Mouse (Mus musculus): ENCODE results near the gene Plscr5.

Gene Plscr5

DNA sequence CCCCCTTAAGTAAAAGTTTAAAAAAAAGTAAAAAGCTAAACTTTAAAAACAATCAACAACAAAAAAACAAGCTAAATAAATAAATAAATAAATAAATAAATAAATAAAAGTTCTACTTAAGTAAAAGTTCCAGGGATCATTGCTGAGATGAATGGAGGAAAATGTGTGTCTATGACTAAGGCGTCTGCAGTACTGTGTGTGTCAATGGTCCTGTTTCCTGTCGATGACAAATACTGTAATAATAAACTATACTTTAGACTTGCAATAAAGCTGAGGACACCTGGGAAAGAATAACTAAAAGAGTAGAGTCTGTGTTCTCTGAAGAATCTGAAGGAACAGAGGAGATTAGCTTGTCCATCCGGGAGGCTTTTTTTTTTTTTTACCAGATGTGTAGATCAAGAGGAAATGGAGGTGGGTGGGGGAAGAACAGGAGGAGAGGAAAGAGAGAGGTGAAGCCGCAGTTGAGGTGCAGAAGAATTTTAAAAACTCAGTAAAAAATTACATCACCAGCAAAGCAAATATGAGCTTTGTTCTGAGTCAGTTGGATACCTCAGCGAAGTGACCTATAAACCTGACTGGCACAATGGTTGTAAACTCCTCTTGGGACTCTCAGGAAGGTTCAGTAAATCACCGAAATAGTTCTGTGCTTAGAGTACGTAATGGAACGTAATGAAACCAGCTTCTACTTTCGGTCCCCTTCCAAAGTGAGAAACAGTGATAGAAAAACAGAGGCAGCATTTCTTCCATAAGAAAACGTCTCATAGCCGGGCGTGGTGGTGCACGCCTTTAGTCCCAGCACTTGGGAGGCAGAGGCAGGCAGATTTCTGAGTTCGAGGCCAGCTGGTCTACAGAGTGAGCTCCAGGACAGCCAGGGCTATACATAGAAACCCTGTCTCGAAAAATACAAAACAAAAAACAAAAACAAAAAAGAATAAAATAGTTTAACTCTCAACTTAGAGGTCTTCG is 36.4 kb downstream of the Plscr5 start:
- no peak for DNase-seq (ENCODE audit: low spot score)

DNA sequence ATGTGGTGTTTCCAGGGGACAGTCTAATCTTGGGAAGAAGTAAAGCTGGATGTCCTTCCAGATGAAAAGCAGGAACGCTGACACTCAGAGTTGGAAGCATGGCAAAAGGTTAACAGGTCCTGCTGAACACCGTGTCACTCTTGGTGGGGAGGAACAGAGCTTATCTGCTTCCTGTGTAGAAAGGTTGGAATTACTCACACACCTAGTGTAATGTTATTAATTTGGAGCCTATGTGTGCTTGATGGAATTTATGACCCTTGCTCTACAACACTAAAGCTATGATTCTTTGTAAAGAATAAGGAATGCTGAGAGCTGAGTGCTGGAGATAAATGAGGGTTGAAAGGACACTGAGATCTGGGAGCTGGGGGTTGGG is 37.1 kb downstream of the Plscr5 start:
- DNase-seq (ENCODE audit: low spot score) = no peak

DNA sequence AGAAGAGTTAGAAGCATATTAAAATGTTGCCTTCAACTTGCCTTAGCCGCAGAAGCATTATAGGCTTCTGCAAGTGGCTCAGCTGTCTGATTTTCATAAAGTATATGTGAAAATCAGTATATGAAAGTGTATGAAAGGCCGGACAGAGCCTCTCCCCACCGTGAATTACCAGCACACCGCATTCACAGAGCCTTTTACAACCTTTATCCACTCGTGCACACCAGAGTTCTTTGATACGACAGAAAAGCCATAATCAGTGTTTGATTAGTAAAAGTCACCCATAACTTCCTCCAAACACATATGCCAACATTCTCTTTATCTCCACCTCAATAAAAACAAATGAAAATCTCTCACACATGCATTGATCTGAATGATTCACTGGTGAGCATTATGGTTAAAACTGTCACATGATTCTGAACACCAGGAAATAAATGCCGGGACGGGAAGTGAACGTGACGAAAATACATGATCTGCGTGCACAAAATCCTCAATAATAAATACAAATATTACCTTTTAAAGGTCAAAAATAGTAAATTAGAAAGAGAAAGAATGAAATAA is 42.2 kb downstream of the Plscr5 start:
- DNase-seq (ENCODE audit: low spot score) = no peak

DNA sequence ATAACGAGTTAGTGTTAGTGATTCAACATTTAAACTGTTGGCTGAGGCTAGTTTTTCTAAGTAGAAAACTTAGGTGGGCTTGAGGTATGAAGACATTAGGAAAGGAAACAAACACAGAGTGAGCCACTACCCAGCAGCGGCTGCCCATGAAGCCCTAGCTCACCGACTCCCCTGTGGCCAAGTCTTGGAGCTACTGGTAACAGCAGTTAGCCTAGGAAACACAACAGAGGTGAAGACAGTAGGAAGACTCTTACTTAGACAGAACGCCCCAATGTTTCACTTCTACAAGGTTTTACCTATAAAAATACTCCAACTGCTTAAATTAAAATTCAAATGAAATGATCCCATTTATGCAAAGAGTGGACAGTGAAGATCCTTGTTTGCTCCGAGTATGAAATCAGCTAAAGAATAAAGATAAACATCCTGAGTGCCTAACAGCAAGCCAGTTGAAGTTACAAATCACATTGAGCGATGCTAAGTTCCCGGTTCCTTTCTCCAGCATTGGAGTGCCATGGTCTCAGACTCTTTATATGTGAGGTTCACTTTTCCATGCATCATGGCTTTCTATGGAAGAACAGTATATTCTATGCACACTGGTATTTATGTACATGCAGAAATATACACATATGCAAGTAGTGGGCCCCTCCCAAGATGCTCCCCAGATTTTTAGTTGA is 56.2 kb downstream of the Plscr5 start:
- DNase-seq (ENCODE audit: low spot score) = no peak

DNA sequence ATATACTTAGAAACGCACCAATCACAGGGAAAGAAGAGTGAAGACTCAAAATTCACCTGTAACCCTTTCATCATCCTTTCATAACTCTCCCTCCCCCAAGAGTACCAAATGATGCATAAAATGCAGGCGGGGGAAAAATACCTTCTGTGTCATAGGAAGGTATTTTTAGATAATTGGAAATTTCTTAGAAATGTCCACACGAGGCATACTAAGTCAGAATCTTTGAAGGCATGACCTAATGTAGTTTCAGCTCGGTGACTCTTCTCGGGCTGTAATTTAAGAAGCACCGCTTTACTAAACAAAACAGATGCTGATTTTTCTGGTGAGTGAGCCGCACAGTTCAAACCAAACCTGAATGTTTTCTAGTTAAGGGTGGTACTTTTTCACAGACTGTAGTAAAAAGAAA is 56.7 kb downstream of the Plscr5 start, which contains the start of gene Plscr1:
Plscr1 (plus strand) TSS at position 304 of the 406 bp plus-strand sequence.
- no peak for DNase-seq (ENCODE audit: low spot score)

DNA sequence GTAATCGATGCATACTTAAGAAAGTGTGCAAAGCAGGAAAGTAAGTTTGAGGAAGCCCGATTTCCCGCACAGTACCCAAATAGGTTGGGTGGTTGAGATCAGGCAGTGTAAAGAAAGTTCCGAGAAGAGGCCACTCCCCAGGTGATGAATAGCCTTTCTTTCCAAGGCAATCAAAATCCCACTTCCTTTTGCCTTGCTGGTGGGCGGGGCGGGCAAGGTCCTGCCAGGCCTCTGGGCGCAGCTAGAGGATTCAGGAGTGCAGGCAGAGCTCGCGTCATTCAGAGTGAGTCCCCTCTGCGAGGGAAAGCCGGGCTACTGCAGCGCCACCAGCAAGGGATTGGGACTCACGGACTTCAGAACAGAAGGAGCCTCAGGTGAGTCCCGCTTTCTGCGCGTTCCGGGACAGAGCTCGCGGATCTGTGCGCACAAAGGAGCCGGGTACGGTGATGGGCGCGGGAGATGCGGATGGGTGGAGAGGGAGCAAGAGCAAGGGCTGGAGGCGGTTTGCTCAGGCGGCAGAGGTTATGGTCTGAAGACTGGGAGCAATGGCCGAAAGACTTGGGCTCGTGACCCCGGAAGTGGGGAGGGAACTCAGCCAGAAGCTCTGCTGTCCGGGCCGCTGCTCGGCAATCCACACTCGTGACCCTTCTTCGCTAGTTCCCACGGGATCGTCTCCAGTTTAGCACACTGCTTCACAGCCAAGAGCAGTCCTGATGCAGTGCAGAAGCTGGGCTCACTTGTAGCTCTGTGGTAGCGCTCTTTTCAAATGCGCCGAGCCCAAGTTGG is 57.4 kb downstream of the Plscr5 start:
- DNase-seq (ENCODE audit: low spot score) = peak; percentile 46

DNA sequence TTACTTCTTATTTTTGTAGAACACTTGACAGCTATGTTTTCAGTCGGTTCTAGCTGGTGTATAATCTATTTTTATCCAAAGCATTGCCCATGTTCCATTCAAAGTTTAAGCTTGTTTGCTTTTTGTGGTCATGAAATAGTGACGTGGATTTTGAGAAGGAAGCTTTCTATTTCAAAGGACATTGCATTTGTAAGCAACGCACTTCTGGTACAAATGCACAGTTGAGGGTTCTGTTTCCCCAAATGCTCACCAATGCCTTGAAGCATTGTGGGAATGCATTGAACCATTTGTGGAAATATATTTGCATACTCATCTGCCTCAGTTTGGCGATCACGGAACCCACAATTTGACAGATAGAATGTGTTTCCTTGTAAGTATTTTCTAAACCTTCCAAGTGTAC is 60.0 kb downstream of the Plscr5 start:
- DNase-seq (ENCODE audit: low spot score) = no peak

DNA sequence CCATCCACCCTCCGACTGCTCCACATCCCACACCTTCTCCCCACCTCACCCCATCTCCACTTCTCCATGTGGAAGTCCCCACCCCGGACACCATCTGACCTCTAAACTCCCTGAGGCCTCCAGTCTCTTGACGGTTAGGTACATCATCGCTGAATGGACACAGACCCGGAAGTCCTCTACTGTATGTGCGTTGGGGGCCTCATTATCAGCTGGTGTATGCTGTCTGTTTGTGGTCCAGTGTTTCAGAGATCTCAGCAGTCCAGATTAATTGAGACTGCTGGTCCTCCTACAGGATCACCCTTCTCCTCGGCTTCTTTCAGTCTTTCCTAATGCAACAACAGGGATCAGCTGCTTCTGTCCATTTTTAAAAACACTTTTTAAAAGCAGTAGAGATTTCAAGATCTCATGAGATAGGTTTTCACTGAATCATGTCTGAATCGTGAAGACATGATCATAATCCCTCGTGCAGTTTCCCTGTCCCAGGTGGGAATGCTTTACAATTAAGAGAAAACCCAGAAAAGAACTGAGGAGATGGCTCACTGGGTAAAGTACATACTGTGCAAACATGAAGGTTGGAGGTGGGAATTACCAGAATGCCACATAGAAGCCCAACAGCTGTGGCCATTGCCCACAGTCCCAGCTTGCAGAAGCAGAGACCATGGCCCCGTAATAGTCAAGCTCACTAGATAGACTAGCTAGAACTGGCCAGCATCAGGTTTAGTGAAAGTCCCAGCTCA is 61.0 kb downstream of the Plscr5 start:
- no peak for DNase-seq (ENCODE audit: low spot score)
